Mouse (Mus musculus) heart, adult 2 months (tissue): ENCODE results near the gene Cdca8. TPM values are rescaled to one million over a fixed set of nuclear protein-coding genes. Genes with fewer than 3 reads are reported as not detected.

Experiments
- DNase-seq, 2 experiments: peaks; one replicate each; pipeline ENCODE4 v3.0.0; 2021
- H3K27ac ChIP-seq: fragments of 200-600 bp; 2 replicates; pipeline ENCODE4 v1.8.1; 2022
- H3K27me3 ChIP-seq: fragments of 200-500 bp; 2 replicates; pipeline ENCODE4 v1.6.1; 2012; ENCODE audit warnings: mild to moderate bottlenecking, low read length, inconsistent platforms, mixed read lengths; ENCODE audit not compliant: control insufficient read depth, insufficient read depth
- H3K36me3 ChIP-seq: fragments of 200-500 bp; 2 replicates; pipeline ENCODE4 v1.6.1; 2012; ENCODE audit warnings: low read length, inconsistent platforms; ENCODE audit not compliant: control insufficient read depth, insufficient read depth
- H3K4me1 ChIP-seq: fragments of 200-500 bp; 2 replicates; pipeline ENCODE4 v1.6.1; 2011; ENCODE audit warnings: low read length; ENCODE audit not compliant: control insufficient read depth, insufficient read depth
- H3K4me3 ChIP-seq: fragments of 200-600 bp; 2 replicates; pipeline ENCODE4 v1.8.1; 2022
- H3K79me2 ChIP-seq: fragments of 200-500 bp; replicated peaks from 2 replicates; pipeline ENCODE4 v1.6.1; 2012; ENCODE audit warnings: mild to moderate bottlenecking, inconsistent platforms, low read length, moderate library complexity, mixed read lengths; ENCODE audit not compliant: control insufficient read depth, insufficient read depth
- H3K9ac ChIP-seq: fragments of 200-500 bp; 2 replicates; pipeline ENCODE4 v1.6.1; 2012; ENCODE audit warnings: low read depth, mild to moderate bottlenecking, control low read depth, inconsistent platforms, low read length, mixed read lengths
- CTCF ChIP-seq: fragments of 200-600 bp; IDR thresholded peaks from 2 replicates; pipeline ENCODE4 v1.8.1; 2022; ENCODE audit warnings: antibody characterized with exemption, mild to moderate bottlenecking, moderate library complexity
- EP300 ChIP-seq: fragments of 200-500 bp; IDR thresholded peaks from 2 replicates; pipeline ENCODE4 v1.6.1; 2011; ENCODE audit warnings: low read depth, low read length, control low read depth; ENCODE audit not compliant: insufficient read depth
- POLR2A ChIP-seq: fragments of 200-500 bp; IDR thresholded peaks from 2 replicates; pipeline ENCODE4 v1.6.1; 2011; ENCODE audit warnings: mild to moderate bottlenecking, low read depth, low read length, control low read depth; ENCODE audit not compliant: insufficient read depth
- WGBS: fragments of 180-500 bp; shearing (Covaris S2); methylation state at CpG from one replicate; pipeline ENCODE4 v1.1.7; 2018; 5-methylcytosine and 5-hydroxymethylcytosine counted together
- intact Hi-C: fragments of 180-260 bp; cut with DNase I; formaldehyde crosslinking; loops from one replicate; pipeline ENCODE4 v1.15.1; 2025
- polyA plus RNA-seq: library from polyadenylated mRNA; depleted of rRNA; stranded (reverse); fragments of >200 nt; gene quantifications from 2 replicates; pipeline ENCODE4 v1.2.3, GENCODE M21; 2012
- total RNA-seq, 2 experiments: library from RNA; stranded (reverse); gene quantifications; 2 replicates each; pipeline ENCODE4 v1.2.3; 2021

The Cdca8 gene
- total and polyA plus RNA-seq, 3 experiments = 0.52 to 0.59 (median 0.57) TPM

- no peak overlapping the region for H3K4me3 ChIP-seq
- intact Hi-C loops = no loop called here
- no peaks in the 10 kb centered on the region for H3K79me2 ChIP-seq
- H3K4me1 ChIP-seq = no peaks in the 10 kb centered on the region
- H3K27ac ChIP-seq = no peak overlapping the region
- H3K36me3 ChIP-seq = no peaks in the 10 kb centered on the region
- 12% methylated on average over 21 of the region's 21 CpGs for WGBS
- no peak for TF ChIP-seq POLR2A
- TF ChIP-seq CTCF = no peak
- no peak for TF ChIP-seq EP300
- H3K27me3 ChIP-seq = no peaks in the 10 kb centered on the region
- DNase-seq = no peak
- H3K9ac ChIP-seq = no peak overlapping the region
Measured at GRCm38 (mm10) chr4:124905971-124906822, 32.9 kb downstream of the Cdca8 start.

- peak; percentile 26 for TF ChIP-seq CTCF
- no peak for TF ChIP-seq POLR2A
- intact Hi-C loops = no loop called here
- H3K79me2 ChIP-seq = no peaks in the 10 kb centered on the region
- no peaks in the 10 kb centered on the region for H3K4me1 ChIP-seq
- H3K9ac ChIP-seq = no peak overlapping the region
- DNase-seq = no peak
- H3K4me3 ChIP-seq = no peak overlapping the region
- no peaks in the 10 kb centered on the region for H3K36me3 ChIP-seq
- no peak overlapping the region for H3K27ac ChIP-seq
- H3K27me3 ChIP-seq = no peaks in the 10 kb centered on the region
- WGBS = 73% methylated on average over 4 of the region's 4 CpGs
Measured at GRCm38 (mm10) chr4:124905417-124905816, 33.7 kb downstream of the Cdca8 start.

GRCm38 (mm10) chr4:124899906-124900305 is 39.2 kb downstream of the Cdca8 start:
- no peak overlapping the region for H3K4me3 ChIP-seq
- no peak for DNase-seq
- 37% methylated on average over 5 of the region's 5 CpGs for WGBS
- H3K79me2 ChIP-seq = no peaks in the 10 kb centered on the region
- no peaks in the 10 kb centered on the region for H3K4me1 ChIP-seq
- no peak overlapping the region for H3K27ac ChIP-seq
- no peaks in the 10 kb centered on the region for H3K36me3 ChIP-seq
- no peak overlapping the region for H3K9ac ChIP-seq
- TF ChIP-seq POLR2A = no peak
- TF ChIP-seq CTCF = no peak
- no peak for TF ChIP-seq EP300
- intact Hi-C loops = no loop called here
- H3K27me3 ChIP-seq = peaks cover 6% of the 10 kb centered on the region

GRCm38 (mm10) chr4:124898428-124898827 is 40.7 kb downstream of the Cdca8 start:
- no peak for DNase-seq
- H3K36me3 ChIP-seq = no peaks in the 10 kb centered on the region
- intact Hi-C loops = no loop called here
- TF ChIP-seq CTCF = no peak
- no peak for TF ChIP-seq POLR2A
- no peak for TF ChIP-seq EP300
- no peak overlapping the region for H3K4me3 ChIP-seq
- 65% methylated on average over 10 of the region's 10 CpGs for WGBS
- no peaks in the 10 kb centered on the region for H3K79me2 ChIP-seq
- no peak overlapping the region for H3K27ac ChIP-seq
- H3K9ac ChIP-seq = no peak overlapping the region
- H3K4me1 ChIP-seq = no peaks in the 10 kb centered on the region
- H3K27me3 ChIP-seq = peaks cover 12% of the 10 kb centered on the region

- no peak for DNase-seq
- no peak overlapping the region for H3K9ac ChIP-seq
- intact Hi-C loops = no loop called here
Measured at GRCm38 (mm10) chr4:124894508-124895428, 44.3 kb downstream of the Cdca8 start.

GRCm38 (mm10) chr4:124893769-124894168 is 45.3 kb downstream of the Cdca8 start:
- H3K4me3 ChIP-seq = no peak overlapping the region
- H3K4me1 ChIP-seq = no peaks in the 10 kb centered on the region
- 32% methylated on average over 6 of the region's 6 CpGs for WGBS
- no peak overlapping the region for H3K9ac ChIP-seq
- no peak for TF ChIP-seq EP300
- TF ChIP-seq CTCF = no peak
- TF ChIP-seq POLR2A = no peak
- no peaks in the 10 kb centered on the region for H3K79me2 ChIP-seq
- intact Hi-C loops = no loop called here
- H3K27me3 ChIP-seq = peaks cover 14% of the 10 kb centered on the region
- DNase-seq = no peak
- no peaks in the 10 kb centered on the region for H3K36me3 ChIP-seq
- no peak overlapping the region for H3K27ac ChIP-seq

More at GRCm38 (mm10) chr4:124894508-124895428, 44.3 kb downstream of the Cdca8 start:
- Histone ChIP-seq H3K4me3 (no peak overlapping the region), H3K4me1 (no peaks in the 10 kb centered on the region), H3K79me2 (no peaks in the 10 kb centered on the region), H3K27me3 (peaks cover 14% of the 10 kb centered on the region), H3K36me3 (no peaks in the 10 kb centered on the region), H3K27ac (no peak overlapping the region)
- 3% methylated on average over 83 of the region's 83 CpGs for WGBS
- TF ChIP-seq EP300 (no peak), CTCF (no peak), POLR2A (no peak)
